Mouse (Mus musculus): Measurements from ENCODE around the gene Ccdc159.

Ccdc159 gene

DNA sequence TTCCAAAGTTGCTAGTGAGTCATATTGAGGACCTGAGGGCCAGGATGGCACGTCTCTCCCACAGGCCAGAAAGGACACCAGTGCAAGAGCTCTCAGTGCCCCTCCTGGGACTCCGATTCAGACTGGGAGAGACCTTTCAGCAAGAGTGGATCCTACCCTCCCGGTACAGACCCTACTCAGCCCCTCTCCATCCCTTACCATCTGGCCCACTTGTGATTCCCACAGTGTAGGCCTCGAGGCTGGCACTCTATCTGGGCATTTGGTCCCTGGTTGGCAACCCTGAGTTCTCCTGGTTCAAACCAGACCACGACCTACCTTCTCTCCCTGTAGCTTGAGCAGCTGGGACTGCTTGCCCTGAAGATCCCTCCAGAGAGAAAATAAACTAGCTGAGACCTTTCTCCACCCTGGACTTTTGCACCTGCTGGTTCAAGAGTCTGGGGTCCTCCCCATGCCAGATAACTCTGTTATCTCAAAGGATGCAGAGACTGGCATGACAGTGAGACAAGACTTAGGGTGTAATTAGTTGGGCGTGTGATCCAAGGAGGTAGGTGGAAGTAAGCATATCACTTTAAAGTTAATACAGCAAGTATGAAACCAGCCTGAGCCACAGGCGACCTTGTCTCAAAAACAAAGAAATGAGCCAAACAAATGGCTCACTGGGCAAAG lies 8.3 kb downstream of the Ccdc159 start:
- no peak for DNase-seq

DNA sequence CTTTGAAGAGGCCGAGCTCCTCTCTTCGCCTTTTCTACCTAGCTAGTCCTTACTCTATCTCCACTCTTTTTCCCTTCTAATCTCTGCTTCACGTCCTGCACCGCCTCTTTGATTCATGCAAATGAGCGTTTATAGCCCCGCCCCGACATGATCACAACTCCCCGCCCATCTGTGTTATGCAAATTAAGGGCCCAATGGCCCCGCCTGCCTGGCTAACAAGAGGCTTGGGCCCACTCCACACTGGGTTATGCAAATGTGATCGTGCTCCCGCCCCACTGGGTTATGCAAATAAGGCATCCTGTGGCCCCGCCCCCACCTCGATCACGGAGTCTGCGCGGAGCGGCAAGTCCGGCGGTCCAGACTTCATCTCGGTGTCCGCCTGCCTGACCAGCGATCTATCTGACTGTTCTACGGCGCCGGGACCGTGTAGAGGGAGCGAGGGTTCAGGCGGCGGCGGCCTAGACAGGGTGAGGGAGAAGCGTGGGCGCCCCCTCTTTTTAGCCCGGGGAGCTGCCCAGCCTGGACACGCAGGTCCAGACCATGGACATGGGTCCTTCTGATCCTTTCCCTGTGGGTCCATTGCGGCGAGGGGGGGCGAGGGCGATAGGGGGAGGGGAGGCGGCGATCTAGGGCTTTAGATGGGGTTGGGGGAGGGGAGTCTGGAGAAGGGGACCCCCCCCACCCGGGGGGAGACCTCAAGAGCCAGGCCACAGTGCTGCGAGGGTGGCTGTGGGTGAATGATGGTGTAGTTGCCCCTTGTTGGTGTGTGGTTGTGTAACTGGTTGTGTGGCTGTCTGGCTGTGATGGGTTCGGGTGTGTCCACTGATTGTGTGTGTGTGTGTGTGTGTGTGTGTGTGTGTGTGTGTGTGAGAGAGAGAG lies 9.7 kb downstream of the Ccdc159 start, which contains the start of gene Plppr2:
Plppr2 (plus strand) TSS at position 342 of the 879 bp plus-strand sequence.
- peak; percentile 99 for DNase-seq

DNA sequence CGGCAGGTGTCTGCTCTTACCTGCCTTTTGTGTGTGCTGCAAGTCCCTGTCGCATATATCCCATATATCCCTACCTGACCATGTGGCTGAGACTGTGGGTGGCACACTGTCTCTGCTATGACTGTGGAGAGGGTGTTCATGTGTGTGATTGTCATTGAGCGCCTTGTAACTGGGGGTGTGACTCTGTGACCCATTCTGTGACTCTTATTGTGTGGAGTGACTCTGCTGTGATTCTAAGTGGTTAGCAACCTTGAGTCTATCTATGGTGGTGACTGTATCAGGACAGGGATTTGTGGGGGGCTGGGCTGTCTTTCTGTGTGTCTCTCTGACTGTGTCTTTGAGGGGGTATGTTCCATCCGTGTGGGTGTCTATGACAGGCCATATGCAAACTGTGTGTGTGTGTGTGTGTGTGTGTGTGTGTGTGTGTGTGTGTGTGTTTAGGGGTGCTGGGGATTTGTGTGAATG lies 10.5 kb downstream of the Ccdc159 start:
- DNase-seq = no peak

DNA sequence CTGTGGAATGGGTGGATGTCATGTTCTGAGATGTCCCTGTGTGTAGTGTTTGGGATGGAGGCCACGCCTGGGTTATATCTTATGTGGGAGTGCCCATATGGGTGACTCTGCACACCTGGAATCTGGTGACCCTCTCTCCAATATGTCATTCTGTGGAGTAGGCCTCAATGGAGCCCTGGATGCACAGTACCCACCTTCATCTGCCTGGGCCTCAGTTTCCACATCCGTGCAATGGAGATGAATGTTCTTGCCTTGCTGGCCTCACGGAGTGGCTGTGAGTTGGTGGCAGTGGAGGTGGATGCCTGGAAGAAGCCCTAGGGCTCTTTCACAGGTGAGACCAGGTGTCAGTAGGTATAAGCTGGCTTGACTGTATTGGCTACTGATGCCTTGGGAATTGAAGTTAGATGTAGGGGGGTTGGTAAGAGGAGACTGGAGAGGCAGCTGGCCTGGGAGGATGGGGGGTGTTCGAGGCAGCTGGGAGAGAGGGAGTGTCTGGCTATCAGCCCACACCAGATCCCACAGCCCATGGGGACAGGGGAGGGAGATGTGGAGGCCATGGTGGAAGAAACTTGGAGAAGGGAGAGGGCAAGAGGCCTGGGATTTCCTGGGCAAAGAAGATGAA lies 11.1 kb downstream of the Ccdc159 start:
- DNase-seq = no peak

DNA sequence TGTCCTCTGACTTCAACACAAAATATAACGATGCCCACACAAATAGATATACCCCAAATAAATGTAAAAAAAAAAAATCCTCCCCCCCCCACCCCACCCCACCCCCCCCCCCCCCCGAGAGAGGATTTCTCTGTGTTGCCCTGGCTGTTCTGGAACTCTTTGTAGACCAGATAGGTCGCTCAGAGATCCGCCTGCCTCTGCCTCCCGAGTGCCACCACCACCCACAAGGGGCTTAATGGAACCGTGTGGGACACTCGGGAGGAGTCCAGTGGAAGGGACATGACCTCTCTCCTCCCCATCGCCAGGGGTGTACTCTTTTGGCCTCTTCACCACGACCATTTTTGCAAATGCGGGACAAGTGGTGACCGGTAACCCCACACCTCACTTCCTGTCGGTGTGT lies 15.8 kb downstream of the Ccdc159 start:
- DNase-seq = no peak

DNA sequence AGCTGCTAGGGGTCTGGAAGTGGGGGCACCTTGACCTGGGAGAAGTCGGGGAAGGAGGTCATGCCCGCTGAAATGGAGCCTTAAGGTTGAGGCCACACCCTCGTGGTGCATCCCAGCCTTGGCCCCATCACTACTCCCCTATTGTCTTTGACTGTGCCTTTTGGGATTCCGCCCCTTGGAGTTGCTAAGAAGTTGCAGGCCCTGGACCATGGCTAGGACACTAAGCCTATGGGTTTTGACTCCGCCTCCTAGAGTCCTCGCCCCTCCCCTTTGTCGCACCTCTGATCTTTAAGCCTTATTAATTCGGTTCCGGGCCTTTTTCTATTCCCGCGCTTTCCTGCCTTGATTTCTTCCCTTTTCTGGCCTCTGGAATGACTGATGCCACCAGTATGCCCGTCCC lies 16.4 kb downstream of the Ccdc159 start:
- DNase-seq = no peak

DNA sequence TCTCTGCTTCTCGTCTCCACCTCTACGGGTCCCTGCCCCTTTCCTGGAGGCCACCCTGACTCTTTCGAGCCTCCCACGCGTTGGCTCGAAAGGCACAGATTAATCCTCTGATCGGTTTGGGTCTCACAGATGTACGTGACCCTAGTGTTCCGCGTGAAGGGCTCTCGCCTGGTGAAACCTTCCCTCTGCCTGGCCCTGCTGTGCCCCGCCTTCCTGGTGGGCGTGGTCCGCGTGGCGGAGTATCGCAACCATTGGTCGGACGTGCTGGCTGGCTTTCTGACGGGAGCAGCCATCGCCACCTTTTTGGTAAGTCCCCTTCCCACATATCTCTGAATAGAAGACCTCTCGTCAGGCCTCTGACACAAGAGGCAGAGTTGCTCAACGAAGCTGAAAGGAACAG lies 17.0 kb downstream of the Ccdc159 start:
- no peak for DNase-seq

DNA sequence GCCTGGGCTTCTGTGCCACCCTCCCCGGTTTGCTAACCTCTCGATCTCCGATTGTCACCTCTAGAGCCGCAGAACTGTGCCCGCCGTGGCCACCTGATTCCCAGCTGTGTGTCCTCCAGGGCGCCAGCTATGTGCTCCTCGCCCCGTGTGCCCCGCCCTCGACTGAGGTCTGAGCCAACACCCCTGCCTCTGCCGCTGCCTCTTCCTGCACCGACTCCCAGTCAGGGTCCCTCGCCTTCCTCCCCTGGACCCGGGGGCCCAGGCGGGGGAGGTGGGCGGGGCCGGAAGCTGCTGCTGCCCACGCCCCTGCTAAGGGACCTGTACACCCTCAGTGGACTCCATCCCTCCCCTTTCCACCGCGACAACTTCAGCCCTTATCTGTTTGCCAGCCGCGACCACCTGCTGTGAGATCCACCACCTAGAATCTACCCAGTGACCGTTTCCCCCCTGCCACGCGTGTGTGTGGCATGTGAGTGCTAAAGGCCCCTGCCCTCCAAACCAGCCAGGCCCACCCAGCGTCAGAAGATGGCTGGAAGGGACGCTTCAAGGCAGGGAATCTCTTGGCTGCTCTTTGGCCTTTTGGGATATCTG lies 20.4 kb downstream of the Ccdc159 start:
- no peak for DNase-seq

DNA sequence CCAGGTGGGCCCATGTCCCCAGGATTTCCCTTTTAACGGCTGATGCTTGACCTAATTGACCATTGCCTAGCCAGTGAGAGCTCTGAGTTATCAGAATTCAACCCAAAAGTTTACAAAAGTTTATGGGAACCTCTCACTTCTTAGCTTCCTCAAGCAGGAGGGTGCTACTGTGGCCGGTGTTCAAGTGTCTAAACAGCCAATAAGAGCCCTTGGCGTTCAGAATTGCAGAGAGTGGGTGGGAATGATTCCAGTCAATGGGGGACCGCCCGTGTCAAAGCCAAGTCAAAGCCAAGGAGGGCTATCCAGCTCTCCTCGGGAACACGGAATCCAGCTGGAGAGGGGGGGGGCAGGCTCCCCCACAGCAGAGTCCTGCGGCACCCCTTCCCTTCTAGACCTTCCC lies 20.9 kb downstream of the Ccdc159 start:
- DNase-seq = no peak

DNA sequence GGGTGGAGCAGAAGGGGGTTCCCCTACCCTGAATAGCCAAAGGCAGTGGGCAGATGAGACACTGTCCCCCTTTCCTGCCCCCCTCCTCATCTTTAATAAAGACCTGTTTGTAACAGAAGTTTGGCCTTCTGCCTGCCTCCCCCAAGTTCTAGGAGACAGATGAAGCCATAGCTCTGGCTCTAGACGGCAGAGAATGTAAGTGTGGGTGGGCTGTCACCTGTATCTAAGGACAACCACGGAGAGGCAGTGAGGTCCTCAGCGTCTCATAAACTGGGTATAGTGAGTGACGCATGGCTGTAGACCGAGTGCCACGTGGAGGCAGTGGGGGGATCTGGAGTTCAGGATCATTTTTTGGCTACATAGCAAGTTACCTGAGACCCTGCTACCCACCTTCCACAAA lies 21.5 kb downstream of the Ccdc159 start:
- no peak for DNase-seq

DNA sequence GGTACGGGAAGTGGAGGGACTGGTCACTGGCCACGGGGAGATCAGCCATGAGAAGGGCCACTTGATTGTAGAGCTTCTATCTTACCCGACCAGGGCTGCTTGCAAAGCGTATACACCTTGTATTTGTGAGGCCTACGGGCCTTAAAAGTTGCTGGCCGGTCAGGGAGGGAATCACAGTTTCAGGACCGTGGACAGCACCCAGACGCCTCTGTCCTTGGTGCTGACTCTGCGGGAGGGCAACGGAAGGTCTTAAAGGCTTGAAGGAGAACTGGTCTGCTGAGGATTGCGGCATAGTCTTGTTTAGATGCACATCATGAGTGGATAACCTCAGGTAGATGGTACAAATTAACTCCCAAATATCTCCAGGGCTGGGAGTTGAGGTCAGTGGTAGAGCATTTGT lies 23.1 kb downstream of the Ccdc159 start:
- peak; percentile 86 for DNase-seq

DNA sequence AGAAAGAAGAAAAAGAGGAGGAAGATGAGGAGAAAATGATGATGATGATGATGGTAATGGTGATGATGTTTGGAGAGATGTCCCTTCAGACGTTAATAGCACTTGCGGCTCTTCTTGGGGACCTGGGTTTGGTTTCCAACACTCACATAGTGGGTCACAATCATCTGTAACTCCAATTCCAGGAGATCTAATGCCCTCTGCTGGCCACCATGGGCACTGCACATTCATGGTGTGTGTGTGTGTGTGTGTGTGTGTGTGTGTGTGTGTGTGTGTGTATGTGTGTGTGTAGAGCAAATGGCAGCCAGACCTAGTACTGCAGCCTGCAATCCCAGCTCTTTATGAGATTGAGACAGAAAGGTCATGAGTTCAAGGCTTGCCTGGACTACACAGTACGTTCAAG lies 24.7 kb downstream of the Ccdc159 start:
- DNase-seq = no peak

DNA sequence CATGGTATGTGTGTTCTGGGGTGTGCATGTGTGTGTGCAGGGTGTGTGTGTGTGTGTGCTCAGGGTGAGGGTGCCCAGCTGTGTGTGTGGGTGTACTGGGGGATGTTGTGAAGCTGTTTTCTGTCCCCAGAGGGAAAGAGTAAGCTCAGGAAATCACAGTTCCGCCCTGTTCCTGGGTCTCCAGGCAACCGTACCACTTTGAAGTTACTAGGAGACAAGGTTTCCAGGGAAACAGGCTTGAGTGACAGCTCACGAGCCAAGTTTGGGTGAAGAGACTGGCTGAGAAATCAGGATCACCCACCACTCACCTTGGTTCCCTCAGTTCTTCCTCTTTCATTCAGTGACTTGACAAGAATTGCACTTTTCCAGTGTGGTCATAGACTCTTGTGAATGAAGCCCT lies 26.3 kb downstream of the Ccdc159 start:
- no peak for DNase-seq

DNA sequence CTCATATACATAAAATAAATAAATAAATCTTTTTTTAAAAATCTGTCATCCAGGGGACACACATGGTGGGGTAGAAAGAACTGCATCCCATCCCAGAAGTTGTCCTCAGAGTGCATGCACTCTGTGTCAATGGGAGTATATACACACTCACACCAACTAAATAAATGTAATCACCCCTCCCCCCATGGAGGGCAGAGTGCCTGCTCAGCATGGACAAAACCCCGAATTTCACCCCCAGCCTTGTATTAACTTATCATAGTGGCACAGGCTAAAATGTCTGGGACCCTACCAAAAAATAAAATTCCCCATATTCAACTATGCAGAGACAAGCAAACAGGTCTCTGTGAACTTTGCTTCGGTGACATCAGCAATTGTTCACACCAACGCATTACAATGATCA lies 27.4 kb downstream of the Ccdc159 start:
- no peak for DNase-seq

DNA sequence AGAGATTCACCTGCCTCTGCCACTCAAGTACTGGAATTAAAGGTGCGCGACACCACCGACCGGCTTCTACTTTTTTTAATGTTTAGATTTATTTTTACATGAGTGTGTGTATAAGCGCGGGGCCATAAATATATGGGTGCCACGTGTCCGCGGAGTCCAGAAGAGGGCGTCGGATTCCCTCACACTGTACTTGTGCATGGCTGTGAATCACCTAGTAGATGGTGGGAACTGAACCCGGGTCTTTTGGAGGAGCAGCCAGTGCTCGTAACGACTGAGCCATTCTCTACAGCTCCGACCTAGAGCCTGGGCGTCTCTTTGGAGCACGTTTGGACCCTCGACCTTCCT lies 27.9 kb downstream of the Ccdc159 start:
- DNase-seq = no peak

DNA sequence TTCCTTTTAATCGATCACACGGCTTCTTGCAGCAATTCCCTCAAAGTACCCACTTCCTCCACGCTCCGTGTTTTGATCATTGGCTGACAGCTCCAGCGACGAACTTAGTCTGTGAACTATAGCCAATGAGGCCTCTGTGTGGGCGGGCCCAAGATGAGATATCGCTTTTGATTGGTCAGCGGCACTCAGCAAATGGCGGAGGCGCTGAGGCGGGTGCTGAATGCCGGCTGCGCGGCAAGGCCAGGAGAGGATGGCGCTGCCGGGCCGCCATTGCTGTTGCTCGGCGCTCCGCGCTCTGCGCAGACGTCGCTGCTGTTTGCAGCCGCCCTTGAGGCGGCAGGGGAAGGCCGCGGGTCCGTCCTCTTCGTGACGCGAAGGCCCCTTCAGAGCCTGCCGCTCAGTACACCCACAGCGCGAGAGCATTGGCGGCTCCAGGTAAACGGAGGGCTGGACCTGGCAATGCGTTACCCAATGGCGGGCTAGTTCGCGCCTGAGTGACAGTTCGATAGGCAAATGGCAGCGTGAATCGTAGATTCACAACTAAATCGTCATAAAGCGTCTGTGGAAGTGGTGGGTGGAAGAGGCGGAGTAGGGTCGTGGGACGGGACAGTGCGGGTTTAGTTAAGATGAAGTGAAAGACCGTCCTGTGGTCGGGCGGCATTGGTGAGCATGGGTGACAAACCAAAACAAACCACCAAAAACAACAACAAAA lies 28.5 kb downstream of the Ccdc159 start, which contains the start of gene Swsap1:
Swsap1 (plus strand) TSS at position 186 of the 712 bp plus-strand sequence.
- peak; percentile 98 for DNase-seq

DNA sequence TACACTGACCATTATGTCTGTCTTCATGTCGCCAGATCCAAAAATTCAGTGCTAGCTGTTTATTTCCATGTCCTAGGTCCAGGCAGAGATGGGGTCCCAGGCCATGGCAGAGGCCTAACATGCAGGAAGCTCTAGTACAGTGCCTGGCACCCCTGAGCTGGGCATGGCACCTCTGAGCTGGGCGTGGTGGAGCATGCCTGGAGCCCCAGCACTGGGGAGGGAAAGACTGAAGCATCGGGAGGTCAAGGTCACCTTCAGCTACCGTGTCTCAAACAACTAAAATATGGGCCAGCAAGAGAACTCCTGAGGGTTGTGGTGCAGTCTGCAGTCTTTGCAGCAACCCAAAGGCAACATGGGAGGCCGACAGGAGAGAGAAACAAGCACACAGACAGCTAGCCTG lies 31.1 kb downstream of the Ccdc159 start:
- no peak for DNase-seq

DNA sequence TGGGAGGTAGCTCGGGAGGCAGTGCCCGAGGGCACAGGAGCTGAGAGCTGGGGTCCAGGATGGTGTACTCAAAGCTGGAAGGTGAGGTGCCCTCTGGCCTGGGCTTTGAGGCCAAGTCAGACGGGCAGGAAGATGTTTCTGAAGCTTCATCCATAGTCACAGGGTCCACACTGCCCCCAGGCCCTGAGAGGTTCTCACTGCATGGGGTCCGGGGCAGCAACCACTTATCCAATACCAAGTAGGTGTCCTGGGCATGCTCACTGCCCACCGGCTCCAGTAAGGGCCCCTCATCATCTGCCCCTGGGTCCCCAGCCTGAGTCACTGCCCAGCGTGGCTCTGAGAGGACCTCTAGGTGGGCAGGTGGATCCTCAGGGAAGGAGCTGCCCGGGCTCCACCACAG lies 32.0 kb downstream of the Ccdc159 start:
- no peak for DNase-seq

DNA sequence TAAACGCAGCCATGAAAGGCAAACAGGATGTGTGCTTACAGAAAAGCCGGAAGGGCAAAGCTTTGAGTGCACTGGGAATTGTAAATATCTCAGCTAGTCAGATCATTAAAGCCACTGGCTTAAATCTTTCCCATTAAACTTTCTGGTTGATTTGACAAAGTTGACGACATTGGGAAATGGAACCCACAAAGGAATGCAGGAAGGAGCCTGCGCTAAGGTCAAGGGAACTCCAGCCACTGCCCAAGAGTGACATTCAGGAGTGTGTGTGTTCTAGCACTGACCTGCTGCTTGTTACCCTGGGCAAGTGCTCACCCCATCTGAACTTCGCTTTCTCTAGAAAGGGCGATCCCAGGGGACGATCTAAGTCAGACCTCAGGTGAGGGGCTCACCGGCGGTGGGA lies 32.9 kb downstream of the Ccdc159 start:
- peak; percentile 39 for DNase-seq

DNA sequence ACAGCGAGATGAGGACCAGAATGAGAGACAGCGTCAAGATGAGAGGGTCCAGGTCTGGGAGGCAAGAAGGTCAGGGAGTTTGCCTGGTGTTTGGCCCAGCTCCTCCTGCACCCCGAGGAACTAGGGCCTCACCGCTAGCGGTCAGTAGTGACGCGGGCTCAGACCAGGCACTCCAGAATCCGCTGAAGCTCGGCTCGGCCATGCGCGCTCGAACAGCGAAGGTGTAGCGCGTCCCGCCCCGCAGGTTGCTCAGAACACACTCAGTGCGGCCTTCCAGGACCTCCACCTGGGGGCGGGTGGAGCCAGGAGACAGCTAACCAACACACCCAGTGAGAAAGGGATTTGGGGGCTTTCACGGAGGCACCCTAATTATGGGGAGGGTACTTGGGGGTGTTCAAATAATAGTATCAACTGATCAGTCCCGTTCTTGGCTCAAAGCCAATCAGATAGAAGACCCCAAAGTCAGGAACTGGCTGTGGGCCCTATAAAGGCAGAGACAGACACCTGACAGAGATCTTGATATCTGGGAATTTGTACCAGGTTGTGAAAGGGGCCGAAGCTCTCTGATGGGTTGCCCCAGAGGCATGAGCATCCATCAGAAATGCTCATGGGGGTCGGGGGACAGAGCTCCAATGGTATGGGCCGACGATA lies 33.4 kb downstream of the Ccdc159 start:
- DNase-seq = peak; percentile 76

DNA sequence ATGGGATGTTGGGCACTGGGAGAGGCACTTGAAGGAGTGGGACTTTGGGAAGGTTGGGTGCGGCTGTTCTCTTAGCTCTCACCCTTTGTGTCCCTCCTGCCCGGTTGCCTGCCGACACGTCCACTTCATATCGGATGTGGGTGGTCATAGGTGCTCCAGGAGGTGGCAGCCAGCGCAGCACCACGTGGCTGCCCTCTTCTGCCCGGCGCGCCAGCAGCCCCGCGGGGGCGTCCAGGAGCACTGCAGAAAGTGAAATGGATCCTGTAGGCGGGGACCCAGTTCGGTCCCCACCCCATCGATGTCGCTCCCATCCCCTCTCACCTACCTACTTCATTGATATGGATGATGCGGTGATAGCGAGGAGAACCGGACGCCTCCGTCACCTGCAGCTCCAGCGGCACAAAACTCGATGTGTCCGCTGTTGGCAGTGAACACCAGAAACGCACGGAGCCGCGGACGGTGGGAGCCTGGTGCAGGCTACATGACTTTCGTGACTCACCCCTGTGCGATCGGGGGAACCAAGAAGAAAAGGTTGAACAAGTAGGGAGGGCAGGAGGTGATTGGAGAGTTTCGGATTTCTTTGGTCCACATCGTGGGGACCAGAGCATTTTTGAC lies 34.2 kb downstream of the Ccdc159 start:
- peak; percentile 38 for DNase-seq

DNA sequence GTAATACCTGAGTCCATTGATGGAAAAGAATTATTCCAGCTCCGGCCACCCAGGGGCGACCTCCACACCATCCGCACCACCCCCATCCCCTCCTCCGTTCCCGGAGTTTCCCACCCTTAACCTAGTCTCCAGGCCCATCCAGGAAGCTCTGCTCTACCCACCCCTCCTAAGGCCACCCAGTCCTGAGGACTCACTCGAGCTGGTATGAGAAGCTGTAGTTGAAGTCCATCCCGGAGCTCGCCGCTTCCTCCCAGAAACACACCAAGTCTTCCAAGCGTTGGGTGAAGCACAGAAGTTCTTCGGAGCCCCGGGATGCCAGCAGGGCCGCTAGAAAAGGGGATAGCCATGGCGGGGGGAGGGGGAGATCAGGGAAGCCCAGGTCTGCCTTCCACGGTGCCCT lies 34.7 kb downstream of the Ccdc159 start:
- DNase-seq = peak; percentile 38

Measured in kidney, postnatal 10 days (tissue).